Mouse (Mus musculus): ENCODE measurements at regions not wholly inside any gene's neighbourhood (a gene's known extent, or its start where the extent isn't known, plus 50 kb on each side); places are given as distances from the start of the nearest gene placed in this dataset.
"Not testable (repeated sequence)": the region's sequence is repeated elsewhere in the genome, so short reads cannot be mapped to it uniquely, and the experiment has no call there.

DNA sequence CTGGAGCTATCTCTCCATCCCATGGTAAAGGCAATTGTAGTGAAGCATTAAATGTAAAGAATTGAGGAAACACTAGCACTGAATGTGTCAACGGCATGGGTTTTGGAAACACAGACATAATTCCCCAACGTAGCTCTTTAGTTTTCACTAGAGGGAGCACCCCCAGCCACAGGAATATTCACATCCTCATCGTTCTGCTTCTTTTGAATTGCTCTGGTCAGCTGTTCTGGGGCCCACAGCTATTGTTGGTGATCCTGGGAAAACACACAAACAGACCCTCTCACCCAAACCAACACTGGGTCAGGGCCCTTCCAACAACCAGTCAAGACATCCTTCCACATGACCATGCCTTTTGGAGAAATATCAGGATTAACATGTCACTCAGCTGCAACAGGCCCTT lies 119.7 kb downstream of the Impg2 start:
- not testable (repeated sequence) for H3K36me3 ChIP-seq (ENCODE audit: insufficient read depth); H3K27ac ChIP-seq (ENCODE audit: low read depth, low read length); H3K4me1 ChIP-seq (ENCODE audit: insufficient read depth); H3K9me3 ChIP-seq (ENCODE audit: low read length); H3K27me3 ChIP-seq (ENCODE audit: insufficient read depth, low read length); ATAC-seq; H3K9ac ChIP-seq; DNase-seq; H3K4me2 ChIP-seq (ENCODE audit: low read depth); H3K4me3 ChIP-seq (ENCODE audit: low read depth, low read length)
- WGBS: 44% methylated on average over 3 of the region's 3 CpGs

DNA sequence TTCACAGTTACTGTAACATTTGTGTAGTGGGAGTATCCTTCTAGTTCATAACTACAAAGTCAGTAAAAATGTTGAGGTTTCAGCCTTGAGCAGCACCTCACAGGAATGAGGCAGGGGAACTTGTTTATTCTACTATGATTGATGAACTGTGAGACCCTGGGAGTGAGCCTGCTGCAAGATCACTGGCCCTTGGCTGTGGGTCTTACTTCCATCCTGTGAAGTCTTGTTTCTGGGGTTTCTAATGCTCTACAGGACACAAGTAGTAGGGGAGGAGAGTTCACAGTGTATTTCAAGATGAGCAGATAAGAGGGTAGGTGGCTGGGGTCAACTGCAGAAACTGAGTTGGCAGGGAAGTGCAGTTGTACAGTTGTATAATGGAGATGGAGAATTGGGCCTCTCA lies 128.3 kb upstream of the Abi3bp start:
- no peaks in the 10 kb centered on the region for H3K27me3 ChIP-seq (ENCODE audit: insufficient read depth, low read length)
- DNase-seq (no peak), ATAC-seq (no peak)
- H3K9ac ChIP-seq: no peak overlapping the region
- no peak overlapping the region for H3K4me3 ChIP-seq (ENCODE audit: low read depth, low read length)
- TF ChIP-seq CTCF (IDR thresholded peaks at IDR 0.05; ENCODE audit: low read depth): no peak
- H3K27ac ChIP-seq (ENCODE audit: low read depth, low read length): no peak overlapping the region
- no peaks in the 10 kb centered on the region for H3K4me1 ChIP-seq (ENCODE audit: insufficient read depth)
- no peaks in the 10 kb centered on the region for H3K9me3 ChIP-seq (ENCODE audit: low read length)
- H3K4me2 ChIP-seq (ENCODE audit: low read depth): no peak overlapping the region
- H3K36me3 ChIP-seq (ENCODE audit: insufficient read depth): no peaks in the 10 kb centered on the region

DNA sequence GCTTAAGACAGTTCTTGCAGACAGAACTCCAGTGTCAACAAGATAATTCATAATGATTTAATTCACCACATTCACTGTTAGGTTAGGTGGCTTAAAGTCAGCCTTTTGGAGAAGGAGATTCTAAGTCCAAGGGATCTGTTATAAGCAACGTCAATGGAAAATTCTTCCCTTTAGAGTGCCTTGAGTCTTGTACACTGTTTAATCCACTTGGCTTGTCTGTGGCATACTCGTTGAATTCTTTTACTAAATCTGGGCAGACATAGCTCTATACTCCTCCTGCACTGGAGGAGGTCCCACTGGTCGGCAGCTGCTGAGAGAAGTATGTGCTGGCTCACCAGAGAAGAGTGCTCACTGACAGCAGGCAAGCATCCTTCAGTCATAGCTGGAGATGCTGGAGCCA lies 124.8 kb upstream of the Abi3bp start:
- ATAC-seq: no peak
- no peaks in the 10 kb centered on the region for H3K9me3 ChIP-seq (ENCODE audit: low read length)
- H3K4me1 ChIP-seq (ENCODE audit: insufficient read depth): no peaks in the 10 kb centered on the region
- no peak overlapping the region for H3K4me3 ChIP-seq (ENCODE audit: low read depth, low read length)
- H3K4me2 ChIP-seq (ENCODE audit: low read depth): no peak overlapping the region
- H3K27ac ChIP-seq (ENCODE audit: low read depth, low read length): no peak overlapping the region
- H3K27me3 ChIP-seq (ENCODE audit: insufficient read depth, low read length): no peaks in the 10 kb centered on the region
- H3K9ac ChIP-seq: no peak overlapping the region
- TF ChIP-seq CTCF (IDR thresholded peaks at IDR 0.05; ENCODE audit: low read depth): no peak
- H3K36me3 ChIP-seq (ENCODE audit: insufficient read depth): no peaks in the 10 kb centered on the region
- WGBS: 64% methylated on average over 3 of the region's 3 CpGs
- no peak for DNase-seq

DNA sequence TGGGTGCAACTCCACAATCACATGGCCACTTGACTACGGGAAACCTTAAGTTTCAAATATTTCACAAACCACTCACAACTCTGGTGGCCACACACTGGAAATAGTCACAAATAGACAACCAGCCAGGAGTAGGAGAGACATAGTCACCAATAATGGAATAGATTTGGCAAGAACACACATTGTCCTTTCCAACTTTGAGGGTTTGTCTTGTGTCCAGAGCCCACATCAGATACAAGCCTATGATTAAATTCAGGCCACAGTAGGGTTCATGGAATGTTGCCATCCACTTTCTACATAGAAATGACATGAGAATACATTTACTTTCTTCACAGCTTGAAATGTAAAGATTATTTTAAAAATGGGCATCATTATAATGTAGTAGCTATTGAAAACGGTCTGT lies 118.6 kb upstream of the Abi3bp start:
- Histone ChIP-seq H3K4me3 (ENCODE audit: low read depth, low read length) (no peak overlapping the region), H3K9ac (no peak overlapping the region), H3K4me2 (ENCODE audit: low read depth) (no peak overlapping the region), H3K9me3 (ENCODE audit: low read length) (no peaks in the 10 kb centered on the region), H3K4me1 (ENCODE audit: insufficient read depth) (no peaks in the 10 kb centered on the region), H3K36me3 (ENCODE audit: insufficient read depth) (no peaks in the 10 kb centered on the region), H3K27me3 (ENCODE audit: insufficient read depth, low read length) (no peaks in the 10 kb centered on the region), H3K27ac (ENCODE audit: low read depth, low read length) (no peak overlapping the region)
- no peak for DNase-seq
- 85% methylated on average over 2 of the region's 2 CpGs for WGBS
- no peak for ATAC-seq
- TF ChIP-seq CTCF (IDR thresholded peaks at IDR 0.05; ENCODE audit: low read depth): no peak

DNA sequence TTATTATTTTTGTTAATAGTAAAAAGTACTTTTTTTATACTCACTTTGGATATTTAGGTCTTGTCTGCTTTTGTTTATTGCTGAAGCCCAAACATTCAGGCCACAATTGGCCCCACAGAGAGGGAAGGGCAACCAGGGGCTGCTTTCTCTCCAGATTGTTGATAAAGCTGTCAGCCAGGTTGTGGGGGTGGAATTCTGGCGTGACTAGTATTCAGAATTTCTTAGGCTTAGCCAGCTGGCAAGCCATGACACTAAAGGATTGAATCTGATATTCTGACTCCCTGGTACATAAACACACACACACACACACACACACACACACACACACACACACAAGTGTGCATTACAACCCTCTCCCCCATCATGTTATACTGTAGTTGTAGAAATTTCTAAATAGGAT lies 116.7 kb upstream of the Abi3bp start:
- H3K4me3 ChIP-seq (ENCODE audit: low read depth, low read length): no peak overlapping the region
- 45% methylated on average over 1 of the region's 1 CpGs for WGBS
- no peaks in the 10 kb centered on the region for H3K27me3 ChIP-seq (ENCODE audit: insufficient read depth, low read length)
- DNase-seq (no peak), ATAC-seq (no peak)
- H3K4me1 ChIP-seq (ENCODE audit: insufficient read depth): no peaks in the 10 kb centered on the region
- H3K9me3 ChIP-seq (ENCODE audit: low read length): no peaks in the 10 kb centered on the region
- no peak overlapping the region for H3K27ac ChIP-seq (ENCODE audit: low read depth, low read length)
- no peak overlapping the region for H3K4me2 ChIP-seq (ENCODE audit: low read depth)
- no peak overlapping the region for H3K9ac ChIP-seq
- no peaks in the 10 kb centered on the region for H3K36me3 ChIP-seq (ENCODE audit: insufficient read depth)
- TF ChIP-seq CTCF (IDR thresholded peaks at IDR 0.05; ENCODE audit: low read depth): no peak

DNA sequence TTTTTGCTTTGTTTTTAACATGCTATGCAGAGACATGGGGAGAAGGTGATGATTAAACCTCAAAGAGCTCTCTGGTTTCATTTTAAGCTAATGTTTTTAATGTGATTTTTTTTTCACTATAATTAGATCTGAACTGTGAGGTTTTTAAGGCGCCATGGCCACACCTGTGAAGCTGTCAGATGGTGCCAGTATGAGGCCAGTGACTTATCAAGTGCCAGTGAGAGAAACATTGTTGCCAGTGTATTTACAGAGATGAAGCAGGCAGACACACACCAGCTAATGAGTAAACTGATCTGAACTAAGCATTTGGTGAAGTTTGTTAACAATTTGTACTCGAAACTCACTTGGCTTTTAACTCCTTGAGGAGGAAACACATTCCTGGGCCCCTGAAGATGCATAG lies 99.3 kb upstream of the Abi3bp start:
- no peak for ATAC-seq
- no peak for TF ChIP-seq CTCF (IDR thresholded peaks at IDR 0.05; ENCODE audit: low read depth)
- H3K36me3 ChIP-seq (ENCODE audit: insufficient read depth): no peaks in the 10 kb centered on the region

DNA sequence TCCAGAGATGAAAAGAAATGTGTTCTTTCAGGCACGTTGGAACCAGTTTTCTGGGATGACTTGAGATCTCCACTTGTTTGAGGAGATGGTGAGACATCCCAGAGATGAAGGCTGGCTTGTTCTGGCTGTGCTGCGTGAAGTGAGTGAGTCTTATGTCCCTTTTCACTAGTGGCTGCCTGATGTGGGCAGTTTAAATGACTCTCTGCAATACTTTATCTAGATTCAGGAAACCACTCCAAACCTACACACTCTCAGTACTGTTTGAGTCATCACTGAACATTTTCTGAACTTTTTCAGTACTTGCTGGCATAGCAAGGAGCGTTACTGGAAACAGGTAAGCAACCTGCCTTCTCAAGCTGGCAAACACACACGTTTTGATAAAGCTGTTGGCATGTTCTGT lies 97.0 kb upstream of the Abi3bp start:
- Histone ChIP-seq H3K27me3 (ENCODE audit: insufficient read depth, low read length) (no peaks in the 10 kb centered on the region), H3K4me1 (ENCODE audit: insufficient read depth) (no peaks in the 10 kb centered on the region), H3K9me3 (ENCODE audit: low read length) (no peaks in the 10 kb centered on the region), H3K4me3 (ENCODE audit: low read depth, low read length) (no peak overlapping the region), H3K9ac (no peak overlapping the region), H3K27ac (ENCODE audit: low read depth, low read length) (no peak overlapping the region), H3K4me2 (ENCODE audit: low read depth) (no peak overlapping the region), H3K36me3 (ENCODE audit: insufficient read depth) (no peaks in the 10 kb centered on the region)
- 72% methylated on average over 4 of the region's 4 CpGs for WGBS
- no peak for DNase-seq
- no peak for TF ChIP-seq CTCF (IDR thresholded peaks at IDR 0.05; ENCODE audit: low read depth)
- no peak for ATAC-seq

More for the DNA sequence above, 99.3 kb upstream of the Abi3bp start:
- no peak overlapping the region for H3K27ac ChIP-seq (ENCODE audit: low read depth, low read length)
- WGBS: 72% methylated on average over 2 of the region's 2 CpGs
- no peak overlapping the region for H3K4me2 ChIP-seq (ENCODE audit: low read depth)
- no peak overlapping the region for H3K4me3 ChIP-seq (ENCODE audit: low read depth, low read length)
- H3K27me3 ChIP-seq (ENCODE audit: insufficient read depth, low read length): no peaks in the 10 kb centered on the region
- no peak for DNase-seq
- no peaks in the 10 kb centered on the region for H3K4me1 ChIP-seq (ENCODE audit: insufficient read depth)
- H3K9me3 ChIP-seq (ENCODE audit: low read length): no peaks in the 10 kb centered on the region
- no peak overlapping the region for H3K9ac ChIP-seq

DNA sequence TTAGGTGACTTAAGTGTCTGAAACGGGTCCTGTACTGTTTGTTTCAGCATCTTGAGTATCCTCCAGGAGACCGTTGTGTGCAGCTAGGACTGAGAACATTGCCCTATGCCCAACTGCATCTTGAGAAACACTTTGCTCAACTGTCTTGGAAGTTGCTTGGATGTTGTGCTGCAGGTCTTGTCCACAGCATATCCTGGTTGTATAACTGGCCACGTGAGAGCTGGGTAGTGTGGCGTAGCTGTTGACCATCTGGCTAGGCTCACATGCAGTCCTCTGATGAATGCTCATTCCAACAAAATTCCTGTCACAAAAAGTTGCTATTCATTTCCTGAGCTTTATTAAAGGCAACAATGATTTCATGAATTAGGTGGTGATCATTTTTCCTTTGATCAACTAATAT lies 91.1 kb upstream of the Abi3bp start:
- no peaks in the 10 kb centered on the region for H3K4me1 ChIP-seq (ENCODE audit: insufficient read depth)
- ATAC-seq (no peak), DNase-seq (no peak)
- H3K27me3 ChIP-seq (ENCODE audit: insufficient read depth, low read length): no peaks in the 10 kb centered on the region
- TF ChIP-seq CTCF (IDR thresholded peaks at IDR 0.05; ENCODE audit: low read depth): no peak
- H3K4me3 ChIP-seq (ENCODE audit: low read depth, low read length): no peak overlapping the region
- H3K36me3 ChIP-seq (ENCODE audit: insufficient read depth): no peaks in the 10 kb centered on the region
- no peak overlapping the region for H3K4me2 ChIP-seq (ENCODE audit: low read depth)
- H3K9ac ChIP-seq: no peak overlapping the region
- WGBS: 84% methylated on average over 4 of the region's 4 CpGs
- no peak overlapping the region for H3K27ac ChIP-seq (ENCODE audit: low read depth, low read length)
- H3K9me3 ChIP-seq (ENCODE audit: low read length): no peaks in the 10 kb centered on the region
